Comparison of ENCODE assay signal across 8 mouse cellular contexts in genomic region chr4:41760288-41760721, GRCm38 (mm10). TPM values are rescaled to one million over a fixed set of nuclear protein-coding genes. Genes with fewer than 3 reads are reported as not detected.
DNase-seq lines count a peak whose midpoint lies in the region; ATAC-seq and TF ChIP-seq lines count a peak whose summit lies in the region.

No protein-coding gene starts in this region.

- H3K36me3 ChIP-seq in intestine, embryonic 15.5 days: 0 out of 2 replicates have a peak, but pooled peaks cover 5% of the 10 kb centered on the region
- H3K36me3 ChIP-seq in limb, embryonic 10.5 days: peaks cover 28% of the 10 kb centered on the region
- H3K36me3 ChIP-seq in midbrain, embryonic 11.5 days (ENCODE audit: control insufficient read depth, insufficient read depth, low read length): no peaks in the 10 kb centered on the region
- H3K36me3 ChIP-seq in spleen, adult 2 months (ENCODE audit: control insufficient read depth, insufficient read depth, low read length): peaks cover 7% of the 10 kb centered on the region; the same call in 1 of the 2 replicates

- no peak for ATAC-seq in CD4-positive, CD25-positive, alpha-beta regulatory T cell, adult 4 months
- ATAC-seq in intestine, embryonic 15.5 days: peak; percentile 93
- peak; percentile 91 for ATAC-seq in midbrain, embryonic 11.5 days (ENCODE audit: low FRiP score)

- WGBS in intestine, embryonic 15.5 days: 2% methylated on average over 15 of the region's 15 CpGs
- WGBS in limb, embryonic 10.5 days: 0% methylated on average over 15 of the region's 15 CpGs
- 0% methylated on average over 13 of the region's 15 CpGs for WGBS in midbrain, embryonic 11.5 days
- WGBS in spleen, adult 2 months: 10% methylated on average over 15 of the region's 15 CpGs

- H3K27me3 ChIP-seq in intestine, embryonic 15.5 days (replicated peaks): no peaks in the 10 kb centered on the region
- H3K27me3 ChIP-seq in limb, embryonic 10.5 days (ENCODE audit: low read depth, poor library complexity, severe bottlenecking): no peaks in the 10 kb centered on the region
- H3K27me3 ChIP-seq in midbrain, embryonic 11.5 days (ENCODE audit: control insufficient read depth, insufficient read depth, low read length): no peaks in the 10 kb centered on the region
- H3K27me3 ChIP-seq in spleen, adult 2 months (ENCODE audit: control insufficient read depth, insufficient read depth, low read length): no peaks in the 10 kb centered on the region

- DNase-seq in CD4-positive, CD25-positive, alpha-beta regulatory T cell, adult 2 months (ENCODE audit: low read depth, low spot score): peak; percentile 43
- DNase-seq in embryo, embryonic 10 days (ENCODE audit: low spot score): peak; percentile 93
- DNase-seq in gastrocnemius, postnatal 36 days: peak; percentile 86 to 92
- peak; percentile 88 for DNase-seq in limb, embryonic 10.5 days (ENCODE audit: low spot score)
- DNase-seq in midbrain, embryonic 11.5 days (ENCODE audit: low spot score, missing footprints): peak; percentile 97
- peak in 1 of 2 experiments; percentile 20 for DNase-seq in spleen, adult 2 months (ENCODE audit: low read depth in 1 of 2, low spot score in 2 of 2)

- H3K27ac ChIP-seq in intestine, embryonic 15.5 days: peak overlapping the region; percentile 92
- H3K27ac ChIP-seq in limb, embryonic 10.5 days: peak overlapping the region; percentile 90
- peak overlapping the region; percentile 40; the same call in 1 of the 2 replicates for H3K27ac ChIP-seq in midbrain, embryonic 11.5 days (ENCODE audit: low read depth, low read length)
- peak overlapping the region; percentile 44; the same call in 1 of the 2 replicates for H3K27ac ChIP-seq in spleen, adult 2 months (ENCODE audit: insufficient read depth, low read length)

- H3K9ac ChIP-seq in intestine, embryonic 15.5 days: peak overlapping the region; percentile 48
- H3K9ac ChIP-seq in midbrain, embryonic 11.5 days (ENCODE audit: low read length): peak overlapping the region; percentile 41

- peaks cover 39% of the 10 kb centered on the region for H3K4me1 ChIP-seq in intestine, embryonic 15.5 days (replicated peaks)
- H3K4me1 ChIP-seq in limb, embryonic 10.5 days: peaks cover 63% of the 10 kb centered on the region
- H3K4me1 ChIP-seq in midbrain, embryonic 11.5 days (ENCODE audit: control insufficient read depth, insufficient read depth, low read length): peaks cover 23% of the 10 kb centered on the region
- H3K4me1 ChIP-seq in spleen, adult 2 months (ENCODE audit: control insufficient read depth, insufficient read depth, insufficient read length): no peaks in the 10 kb centered on the region; the same call in 1 of the 2 replicates

- intact Hi-C loops in gastrocnemius, postnatal 36 days (cut with DNase I): no loop called here

- no peak for TF ChIP-seq CTCF in spleen, adult 2 months (IDR thresholded peaks at IDR 0.05; ENCODE audit: extremely low read depth, insufficient read depth, insufficient read length, insufficient replicate concordance)

- H3K4me3 ChIP-seq in intestine, embryonic 15.5 days (replicated peaks): peak overlapping the region; percentile 47
- H3K4me3 ChIP-seq in limb, embryonic 10.5 days: peak overlapping the region; percentile 64
- H3K4me3 ChIP-seq in midbrain, embryonic 11.5 days (ENCODE audit: low read depth, low read length): peak overlapping the region; percentile 30
- peak overlapping the region; percentile 22; the same call in 1 of the 2 replicates for H3K4me3 ChIP-seq in spleen, adult 2 months (ENCODE audit: extremely low read depth, insufficient read depth, insufficient read length)

- H3K9me3 ChIP-seq in intestine, embryonic 15.5 days: no peaks in the 10 kb centered on the region
- H3K9me3 ChIP-seq in limb, embryonic 10.5 days (replicated peaks): no peaks in the 10 kb centered on the region
- no peaks in the 10 kb centered on the region for H3K9me3 ChIP-seq in midbrain, embryonic 11.5 days (ENCODE audit: control insufficient read depth, low read length)

- TF ChIP-seq POLR2A in spleen, adult 2 months (IDR thresholded peaks at IDR 0.05; ENCODE audit: low read depth, low read length): no peak; the same call in 1 of the 2 replicates

- H3K4me2 ChIP-seq in intestine, embryonic 15.5 days (replicated peaks): peak overlapping the region; percentile 74
- H3K4me2 ChIP-seq in midbrain, embryonic 11.5 days: peak overlapping the region; percentile 55

RNA-seq across cellular contexts. Expression of gene Sigmar1, which starts 4.3 kb away (rescaled TPM):
- polyA plus RNA-seq in CD4-positive, CD25-positive, alpha-beta regulatory T cell, adult 4 months (2017; shearing (Covaris generic)): 10 to 100 TPM; 42.8 to 48.9 TPM
- 1 to 10 TPM; 7.2 to 8.8 TPM for total RNA-seq in gastrocnemius, postnatal 36 days (2021)
- polyA plus RNA-seq in intestine, embryonic 15.5 days (2015; fragmentation: Nextera tagmentation; extraction: Ambion mirVana): 94.7 and 108 TPM in 2 replicates
- polyA plus RNA-seq in limb, embryonic 10.5 days (2016; fragmentation: Nextera tagmentation; extraction: Ambion mirVana): 83.7 and 91.1 TPM in 2 replicates
- polyA plus RNA-seq in midbrain, embryonic 11.5 days (2014; fragmentation: Nextera tagmentation; extraction: Ambion mirVana): 67.5 and 70.8 TPM in 2 replicates
- polyA plus RNA-seq in spleen, adult 2 months (2012; rRNA removed): 48.3 and 51.1 TPM in 2 replicates

RNA-seq across cellular contexts. Expression of gene Galt, which starts 5.3 kb away (rescaled TPM):
- 100 to 1,000 TPM in 1 of 2 experiments, 10 to 100 TPM in 1; 70.1 to 104 TPM for polyA plus RNA-seq in CD4-positive, CD25-positive, alpha-beta regulatory T cell, adult 4 months (2017; shearing (Covaris generic))
- 10 to 100 TPM; 27.5 to 36.7 TPM for total RNA-seq in gastrocnemius, postnatal 36 days (2021)
- 64.8 and 70.9 TPM in 2 replicates for polyA plus RNA-seq in intestine, embryonic 15.5 days (2015; fragmentation: Nextera tagmentation; extraction: Ambion mirVana)
- polyA plus RNA-seq in limb, embryonic 10.5 days (2016; fragmentation: Nextera tagmentation; extraction: Ambion mirVana): 33.7 and 37.6 TPM in 2 replicates
- 19.5 and 19.7 TPM in 2 replicates for polyA plus RNA-seq in midbrain, embryonic 11.5 days (2014; fragmentation: Nextera tagmentation; extraction: Ambion mirVana)
- 67.1 and 91.0 TPM in 2 replicates for polyA plus RNA-seq in spleen, adult 2 months (2012; rRNA removed)

RNA-seq across cellular contexts. Expression of gene Ccl27a, which starts 13.7 kb away (rescaled TPM):
- polyA plus RNA-seq in CD4-positive, CD25-positive, alpha-beta regulatory T cell, adult 4 months (2017; shearing (Covaris generic)): 10 to 100 TPM in 1 of 2 experiments, 1 to 10 TPM in 1; 9.0 to 10.9 TPM
- 10 to 100 TPM; 18.5 to 19.1 TPM for total RNA-seq in gastrocnemius, postnatal 36 days (2021)
- 30.5 and 31.9 TPM in 2 replicates for polyA plus RNA-seq in intestine, embryonic 15.5 days (2015; fragmentation: Nextera tagmentation; extraction: Ambion mirVana)
- 26.7 and 35.6 TPM in 2 replicates for polyA plus RNA-seq in limb, embryonic 10.5 days (2016; fragmentation: Nextera tagmentation; extraction: Ambion mirVana)
- polyA plus RNA-seq in midbrain, embryonic 11.5 days (2014; fragmentation: Nextera tagmentation; extraction: Ambion mirVana): 71.1 and 73.5 TPM in 2 replicates
- polyA plus RNA-seq in spleen, adult 2 months (2012; rRNA removed): 8.9 and 14.1 TPM in 2 replicates

RNA-seq across cellular contexts. Expression of gene Arid3c, which starts 29.4 kb away (rescaled TPM):
- not detected for polyA plus RNA-seq in CD4-positive, CD25-positive, alpha-beta regulatory T cell, adult 4 months (2017; shearing (Covaris generic))
- not detected for total RNA-seq in gastrocnemius, postnatal 36 days (2021)
- not detected in 2 replicates for polyA plus RNA-seq in intestine, embryonic 15.5 days (2015; fragmentation: Nextera tagmentation; extraction: Ambion mirVana)
- polyA plus RNA-seq in limb, embryonic 10.5 days (2016; fragmentation: Nextera tagmentation; extraction: Ambion mirVana): not detected in 2 replicates
- 0.72 and 1.8 TPM in 2 replicates for polyA plus RNA-seq in midbrain, embryonic 11.5 days (2014; fragmentation: Nextera tagmentation; extraction: Ambion mirVana)
- polyA plus RNA-seq in spleen, adult 2 months (2012; rRNA removed): not detected in 2 replicates

RNA-seq across cellular contexts. Expression of gene Dctn3, which starts 37.3 kb away (rescaled TPM):
- polyA plus RNA-seq in CD4-positive, CD25-positive, alpha-beta regulatory T cell, adult 4 months (2017; shearing (Covaris generic)): 10 to 100 TPM; 91.6 to 93.7 TPM
- total RNA-seq in gastrocnemius, postnatal 36 days (2021): 10 to 100 TPM; 40.9 to 41.9 TPM
- 122 and 131 TPM in 2 replicates for polyA plus RNA-seq in intestine, embryonic 15.5 days (2015; fragmentation: Nextera tagmentation; extraction: Ambion mirVana)
- 118 and 123 TPM in 2 replicates for polyA plus RNA-seq in limb, embryonic 10.5 days (2016; fragmentation: Nextera tagmentation; extraction: Ambion mirVana)
- polyA plus RNA-seq in midbrain, embryonic 11.5 days (2014; fragmentation: Nextera tagmentation; extraction: Ambion mirVana): 154 and 155 TPM in 2 replicates
- polyA plus RNA-seq in spleen, adult 2 months (2012; rRNA removed): 25.4 and 25.5 TPM in 2 replicates

Comparison
In these comparisons a context has a peak if more than half of its experiments do, and no peak if none do; other contexts are left out.
1. H3K27ac ChIP-seq: peak in every context shown above with its lines; median percentile 92 in intestine, embryonic 15.5 days; 90 in limb, embryonic 10.5 days; 44 in spleen, adult 2 months; 40 in midbrain, embryonic 11.5 days.